Mouse (Mus musculus): ENCODE data around the gene Drc7.

- TF ChIP-seq CTCF (IDR thresholded peaks at IDR 0.05; ENCODE audit: low read depth), result no peak
- TF ChIP-seq EP300 (IDR thresholded peaks at IDR 0.05; ENCODE audit: low read depth), result no peak
Observed at GRCm38 (mm10) chr8:95112594-95112993, 57.7 kb downstream of the Drc7 start.
